In genomic region chr15:100494647-100495046, GRCm38 (mm10) we compare ENCODE assay signal across 8 mouse cellular contexts. TPM values are rescaled to one million over a fixed set of nuclear protein-coding genes. Genes with fewer than 3 reads are reported as not detected.
DNase-seq lines count a peak whose midpoint lies in the region; ATAC-seq and TF ChIP-seq lines count a peak whose summit lies in the region.

No protein-coding gene starts in this region.

- no peaks in the 10 kb centered on the region for H3K9me3 ChIP-seq in kidney, embryonic 15.5 days (replicated peaks)
- no peaks in the 10 kb centered on the region for H3K9me3 ChIP-seq in embryonic facial prominence, embryonic 11.5 days (replicated peaks; ENCODE audit: control insufficient read depth, low read length)
- H3K9me3 ChIP-seq in hindbrain, postnatal 0 days (ENCODE audit: low read length), result no peaks in the 10 kb centered on the region

- peak overlapping the region; percentile 63 for H3K4me3 ChIP-seq in kidney, embryonic 15.5 days (replicated peaks)
- peak overlapping the region; percentile 81 for H3K4me3 ChIP-seq in embryonic facial prominence, embryonic 11.5 days (ENCODE audit: low read depth, low read length)
- peak overlapping the region; percentile 88 for H3K4me3 ChIP-seq in hindbrain, postnatal 0 days (ENCODE audit: low read length)

- ATAC-seq in kidney, embryonic 15.5 days (replicated peaks; ENCODE audit: low FRiP score), result peak; percentile 82
- peak; percentile 86 for ATAC-seq in embryonic facial prominence, embryonic 11.5 days (replicated peaks; ENCODE audit: insufficient number of reproducible peaks, low FRiP score, low TSS enrichment, low read depth)
- peak; percentile 88 for ATAC-seq in hindbrain, postnatal 0 days

- no peak for TF ChIP-seq CTCF in hindbrain, postnatal 0 days (IDR thresholded peaks at IDR 0.05; ENCODE audit: low read depth)

- H3K27ac ChIP-seq in kidney, embryonic 15.5 days, result peak overlapping the region; percentile 94
- H3K27ac ChIP-seq in embryonic facial prominence, embryonic 11.5 days (replicated peaks; ENCODE audit: low read depth, low read length), result peak overlapping the region; percentile 85
- peak overlapping the region; percentile 96 for H3K27ac ChIP-seq in hindbrain, postnatal 0 days

- H3K36me3 ChIP-seq in kidney, embryonic 15.5 days, result peaks cover 2% of the 10 kb centered on the region; the same call in 1 of the 2 replicates
- no peaks in the 10 kb centered on the region; the same call in 1 of the 2 replicates for H3K36me3 ChIP-seq in embryonic facial prominence, embryonic 11.5 days (replicated peaks; ENCODE audit: control insufficient read depth, insufficient read depth, low read depth, low read length)
- H3K36me3 ChIP-seq in hindbrain, postnatal 0 days (ENCODE audit: insufficient read depth, low read length), result no peaks in the 10 kb centered on the region

- H3K9ac ChIP-seq in kidney, embryonic 15.5 days, result peak overlapping the region; percentile 79
- H3K9ac ChIP-seq in embryonic facial prominence, embryonic 11.5 days (replicated peaks; ENCODE audit: low read length), result peak overlapping the region; percentile 94
- peak overlapping the region; percentile 94 for H3K9ac ChIP-seq in hindbrain, postnatal 0 days (replicated peaks; ENCODE audit: low read length)

- H3K4me2 ChIP-seq in kidney, embryonic 15.5 days, result peak overlapping the region; percentile 90
- H3K4me2 ChIP-seq in embryonic facial prominence, embryonic 11.5 days (ENCODE audit: low read depth, low read length), result peak overlapping the region; percentile 57
- H3K4me2 ChIP-seq in hindbrain, postnatal 0 days (ENCODE audit: low read depth, low read length), result peak overlapping the region; percentile 72

- peaks cover 50% of the 10 kb centered on the region for H3K4me1 ChIP-seq in kidney, embryonic 15.5 days
- peaks cover 11% of the 10 kb centered on the region; the same call in 1 of the 2 replicates for H3K4me1 ChIP-seq in embryonic facial prominence, embryonic 11.5 days (ENCODE audit: control insufficient read depth, insufficient read depth, low read length)
- H3K4me1 ChIP-seq in hindbrain, postnatal 0 days (ENCODE audit: insufficient read depth, low read length), result peaks cover 7% of the 10 kb centered on the region; the same call in 1 of the 2 replicates

- under 1% methylated on average over 27 of the region's 29 CpGs for WGBS in kidney, embryonic 15.5 days
- WGBS in embryonic facial prominence, embryonic 11.5 days, result under 1% methylated on average over 29 of the region's 29 CpGs
- under 1% methylated on average over 28 of the region's 29 CpGs for WGBS in hindbrain, postnatal 0 days

- DNase-seq in kidney, adult 18-20 months, result no peak
- DNase-seq in Muller cell, postnatal 12 days (ENCODE audit: inconsistent ontology term), result peak; percentile 75
- DNase-seq in embryonic facial prominence, embryonic 11.5 days (ENCODE audit: low spot score), result peak; percentile 72
- DNase-seq in hindbrain, postnatal 0 days (ENCODE audit: low spot score), result peak; percentile 73
- peak; percentile 61 for DNase-seq in lung, postnatal 10 days
- no peak for DNase-seq in yolk sac, embryonic 10.5 days (ENCODE audit: low spot score)
- DNase-seq in urinary bladder, adult 18-20 months (ENCODE audit: low spot score in 2 of 2), result no peak

- H3K27me3 ChIP-seq in kidney, embryonic 15.5 days, result no peaks in the 10 kb centered on the region
- no peaks in the 10 kb centered on the region for H3K27me3 ChIP-seq in embryonic facial prominence, embryonic 11.5 days (ENCODE audit: control insufficient read depth, insufficient read depth, low read length)
- no peaks in the 10 kb centered on the region for H3K27me3 ChIP-seq in hindbrain, postnatal 0 days (ENCODE audit: insufficient read depth, low read length)

RNA-seq across cellular contexts. Expression of gene Csrnp2, which starts 0.6 kb away (rescaled TPM):
- 16.0 and 16.9 TPM in 2 replicates for polyA plus RNA-seq in kidney, embryonic 15.5 days (2015; fragmentation: Nextera tagmentation; extraction: Ambion mirVana)
- 23.0 and 24.8 TPM in 2 replicates for polyA plus RNA-seq in embryonic facial prominence, embryonic 11.5 days (2014; fragmentation: Nextera tagmentation; extraction: Ambion mirVana)
- 50.2 and 53.9 TPM in 2 replicates for total RNA-seq in hindbrain, postnatal 0 days (2014; rRNA removed)
- 27.3 and 29.9 TPM in 2 replicates for polyA plus RNA-seq in hindbrain, postnatal 0 days (2015; fragmentation: Nextera tagmentation; extraction: Ambion mirVana)

RNA-seq across cellular contexts. Expression of gene Letmd1, which starts 25.8 kb away (rescaled TPM):
- 27.5 and 27.8 TPM in 2 replicates for polyA plus RNA-seq in kidney, embryonic 15.5 days (2015; fragmentation: Nextera tagmentation; extraction: Ambion mirVana)
- 37.2 and 40.1 TPM in 2 replicates for polyA plus RNA-seq in embryonic facial prominence, embryonic 11.5 days (2014; fragmentation: Nextera tagmentation; extraction: Ambion mirVana)
- total RNA-seq in hindbrain, postnatal 0 days (2014; rRNA removed), result 79.5 and 88.6 TPM in 2 replicates
- polyA plus RNA-seq in hindbrain, postnatal 0 days (2015; fragmentation: Nextera tagmentation; extraction: Ambion mirVana), result 44.7 and 45.6 TPM in 2 replicates

RNA-seq across cellular contexts. Expression of gene Tfcp2, which starts 57.2 kb away (rescaled TPM):
- polyA plus RNA-seq in kidney, embryonic 15.5 days (2015; fragmentation: Nextera tagmentation; extraction: Ambion mirVana), result 38.1 and 38.2 TPM in 2 replicates
- polyA plus RNA-seq in embryonic facial prominence, embryonic 11.5 days (2014; fragmentation: Nextera tagmentation; extraction: Ambion mirVana), result 25.3 and 27.2 TPM in 2 replicates
- 27.1 and 45.7 TPM in 2 replicates for total RNA-seq in hindbrain, postnatal 0 days (2014; rRNA removed)
- polyA plus RNA-seq in hindbrain, postnatal 0 days (2015; fragmentation: Nextera tagmentation; extraction: Ambion mirVana), result 34.9 and 35.6 TPM in 2 replicates

Comparison
In these comparisons a context has a peak if more than half of its experiments do, and no peak if none do; other contexts are left out.
1. DNase-seq: peak in Muller cell, postnatal 12 days (single experiment), embryonic facial prominence, embryonic 11.5 days (single experiment), hindbrain, postnatal 0 days (single experiment) and lung, postnatal 10 days (single experiment); none in kidney, adult 18-20 months (single experiment), yolk sac, embryonic 10.5 days (single experiment) and urinary bladder, adult 18-20 months (0 of 2).
2. Peak in every context shown above with its lines, with median percentiles within 50 percentile points of each other: ATAC-seq, H3K27ac ChIP-seq, H3K4me2 ChIP-seq, H3K4me3 ChIP-seq and H3K9ac ChIP-seq.